Mouse (Mus musculus) thymus, postnatal 36 days (tissue): ENCODE measurements around the gene Olfr525.

Source experiments
- DNase-seq, 2 experiments: peaks; one replicate each; pipeline ENCODE4 v3.0.0; 2022; ENCODE audit warnings: mixed read lengths in 2 of 2

Olfr525 gene

DNA sequence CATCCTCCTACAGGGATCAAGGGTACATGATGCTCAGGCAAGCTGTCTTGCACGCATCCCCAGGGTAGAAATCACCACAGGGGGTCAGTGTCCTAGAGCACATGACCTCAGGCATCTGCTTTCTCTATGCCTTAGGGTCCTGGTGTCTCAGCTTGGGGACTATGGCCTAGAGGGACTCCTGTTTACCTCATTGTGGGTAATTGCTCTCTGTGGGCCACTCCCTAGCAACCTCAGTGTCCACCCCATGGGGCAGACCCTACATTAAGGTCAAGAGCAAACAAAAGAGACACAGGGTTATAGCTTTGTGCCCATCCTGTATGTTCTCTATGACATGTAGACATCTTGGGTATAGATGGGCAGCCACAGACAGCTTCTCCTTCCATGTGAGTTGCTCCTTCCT, at the start of gene Olfr525:
Olfr525 (plus strand) TSS at position 301 of the 400 bp plus-strand sequence.
- DNase-seq = no peak

DNA sequence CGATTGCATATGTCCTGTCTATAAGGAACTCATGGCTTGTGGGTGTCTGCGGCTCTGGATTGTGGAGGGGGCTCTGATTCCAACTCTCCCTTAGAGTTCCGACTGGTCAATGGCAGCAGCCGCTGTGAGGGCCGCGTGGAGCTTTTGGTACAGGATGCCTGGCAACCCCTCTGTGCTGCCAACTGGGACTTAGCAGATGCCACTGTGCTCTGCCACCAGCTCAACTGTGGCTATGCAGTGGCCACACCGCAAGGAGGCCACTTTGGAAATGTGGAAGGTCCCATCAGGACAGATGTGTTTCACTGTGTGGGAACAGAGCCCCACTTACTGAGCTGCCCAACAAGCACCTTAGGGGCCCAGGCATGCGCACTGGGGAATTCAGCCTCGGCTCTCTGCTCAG, 24.9 kb upstream of the Olfr525 start:
- no peak for DNase-seq

DNA sequence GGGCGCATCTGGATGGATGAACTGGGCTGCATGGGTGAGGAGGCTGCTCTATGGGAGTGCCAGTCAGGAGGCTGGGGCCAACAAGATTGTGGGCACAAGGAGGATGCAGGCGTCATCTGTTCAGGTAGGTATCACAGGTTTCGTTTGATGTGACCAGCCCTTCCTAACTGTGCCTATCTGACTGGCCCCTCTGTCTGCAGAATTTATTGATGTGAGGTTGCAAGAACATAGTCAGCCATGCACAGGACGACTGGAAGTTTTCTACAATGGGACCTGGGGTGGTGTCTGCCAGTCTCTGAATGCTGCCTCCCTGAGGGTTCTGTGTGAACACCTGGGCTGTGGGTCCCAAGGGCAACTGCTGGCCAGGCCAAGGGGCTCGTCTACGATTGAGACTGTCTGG, 23.8 kb upstream of the Olfr525 start:
- no peak for DNase-seq

DNA sequence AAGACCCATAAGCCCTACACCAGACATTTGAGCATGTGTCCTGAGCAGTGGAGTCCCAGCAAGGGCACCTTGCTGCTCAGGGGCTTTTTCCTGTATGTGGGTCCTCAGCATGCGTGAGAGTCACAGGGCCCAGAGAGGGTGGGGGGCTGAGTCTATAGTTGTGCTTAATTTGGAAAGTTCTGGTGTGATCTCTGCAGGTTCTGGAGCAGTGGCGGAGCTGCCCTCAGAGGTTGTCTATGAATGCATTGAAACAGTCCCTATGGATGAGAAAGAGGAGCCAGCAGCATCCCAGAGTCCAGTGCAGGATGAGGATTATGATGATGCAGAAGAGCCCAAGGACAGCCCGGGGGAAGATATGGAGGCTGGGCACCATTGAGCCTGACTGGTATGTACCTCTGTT, 21.2 kb upstream of the Olfr525 start:
- no peak for DNase-seq

DNA sequence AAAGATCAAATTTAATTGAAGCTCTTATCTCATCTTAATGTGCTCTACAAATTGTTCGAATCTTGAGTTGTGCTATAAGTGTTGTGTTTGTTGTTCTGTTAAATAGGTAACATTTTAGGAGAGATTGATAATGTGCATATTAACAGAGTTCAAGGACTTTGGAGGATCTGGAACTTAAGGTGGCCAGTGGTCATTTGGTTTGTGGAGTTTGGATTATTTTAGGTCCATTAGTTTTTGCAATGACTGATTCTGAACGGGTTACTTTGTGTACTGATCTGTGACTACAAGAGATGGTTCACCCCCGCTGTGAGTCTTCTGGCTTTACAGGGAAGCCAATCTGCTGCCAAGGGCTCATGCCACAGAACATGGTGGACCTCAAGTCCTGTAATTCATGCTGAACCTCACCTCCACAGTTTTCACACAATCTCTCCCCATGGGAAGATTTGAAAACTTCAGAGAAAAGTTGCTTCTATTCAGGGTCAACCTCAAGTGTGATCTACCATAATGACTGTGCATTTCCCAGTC, 735 bp upstream of the Olfr525 start:
- DNase-seq = no peak

DNA sequence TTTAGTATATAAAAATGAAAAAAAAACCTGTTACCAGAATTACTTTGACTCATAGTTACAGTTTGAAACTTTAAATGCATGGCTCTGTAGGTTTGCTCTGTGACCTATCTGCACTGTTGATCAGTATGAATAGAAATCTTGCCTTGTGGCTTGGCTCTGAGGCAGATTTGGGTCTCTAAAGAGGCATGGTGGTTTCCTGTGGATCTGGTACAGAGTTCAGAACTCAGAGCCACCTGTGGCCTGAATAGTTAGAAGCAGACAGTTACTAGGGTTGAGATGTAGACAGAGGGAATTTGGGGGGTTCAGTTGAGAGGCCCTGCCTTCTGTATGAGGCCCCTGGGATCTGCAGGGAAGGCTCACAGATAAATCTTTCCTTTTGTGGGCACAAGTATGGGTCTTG, 477 bp downstream of the Olfr525 start:
- peak; percentile 18 to 32 for DNase-seq

DNA sequence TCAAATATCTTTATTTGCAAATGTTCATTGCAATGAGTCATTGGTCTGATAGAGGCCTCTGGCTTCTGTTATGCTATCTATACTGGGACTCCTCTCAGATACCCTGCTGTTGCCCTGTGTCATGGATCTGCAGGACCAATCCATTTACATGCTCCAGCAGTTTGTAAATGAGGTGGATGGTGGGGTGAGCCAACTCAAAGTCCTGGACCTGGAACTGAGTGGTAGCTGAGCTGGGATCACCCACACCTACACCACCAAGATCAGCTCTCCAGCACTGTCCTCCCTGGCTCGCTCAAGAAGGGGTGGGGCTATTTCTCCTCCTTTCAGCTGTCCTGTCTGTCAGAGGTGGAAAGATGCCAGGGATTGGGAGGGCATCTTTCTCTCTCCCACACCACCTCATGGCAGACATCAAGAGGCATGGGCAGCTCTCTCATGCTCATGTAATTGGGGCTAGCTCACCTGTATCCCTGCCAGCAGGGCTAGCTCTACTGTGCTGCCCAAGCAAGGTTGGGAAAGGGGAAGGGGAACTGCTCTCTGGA, 9.2 kb downstream of the Olfr525 start:
- no peak for DNase-seq

DNA sequence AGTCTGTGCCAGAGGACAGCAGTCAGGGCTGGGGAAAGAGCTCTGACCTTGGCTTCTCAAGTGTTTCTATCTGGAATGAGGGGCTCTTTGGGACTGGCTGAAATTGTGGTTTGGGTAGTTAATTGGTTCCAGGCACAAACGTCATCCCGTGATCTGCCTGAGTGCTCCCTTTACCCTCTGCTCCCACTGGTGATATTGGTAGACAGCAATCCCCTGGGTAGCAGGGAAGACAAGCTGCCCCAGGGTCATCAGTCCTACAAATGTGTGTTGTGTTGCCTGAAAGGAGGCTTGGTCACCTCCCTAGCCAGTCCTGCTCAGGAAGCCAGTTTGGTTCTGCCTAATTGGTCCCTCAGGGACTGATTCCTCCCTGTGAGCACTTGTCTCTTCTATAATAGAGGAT, 13.1 kb downstream of the Olfr525 start, which contains the start of gene Olfr527:
Olfr527 (plus strand) TSS at position 301 of the 400 bp plus-strand sequence.
- DNase-seq = no peak

DNA sequence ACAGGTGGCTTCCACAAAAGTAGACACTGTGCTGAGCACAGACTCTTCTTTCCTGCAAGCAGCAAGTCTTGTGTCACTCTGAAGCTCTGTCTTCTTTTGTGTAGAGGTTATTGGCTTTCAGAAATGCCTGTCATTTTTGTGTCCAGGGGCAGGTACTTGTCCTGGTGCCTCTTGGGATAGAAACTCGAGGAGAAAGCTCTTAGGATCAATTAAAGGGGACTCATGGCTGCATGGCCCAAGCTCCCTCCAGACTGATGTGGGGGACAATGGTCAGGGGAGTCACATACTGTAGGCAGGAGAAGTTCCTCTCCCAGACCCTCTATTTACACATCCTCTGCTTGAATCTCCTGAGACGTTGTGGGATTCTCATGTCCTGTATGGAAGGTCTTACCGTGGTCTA, 40.9 kb downstream of the Olfr525 start, which contains the start of gene Olfr60:
Olfr60 (minus strand) TSS at position 101 of the 400 bp plus-strand sequence.
- no peak for DNase-seq

DNA sequence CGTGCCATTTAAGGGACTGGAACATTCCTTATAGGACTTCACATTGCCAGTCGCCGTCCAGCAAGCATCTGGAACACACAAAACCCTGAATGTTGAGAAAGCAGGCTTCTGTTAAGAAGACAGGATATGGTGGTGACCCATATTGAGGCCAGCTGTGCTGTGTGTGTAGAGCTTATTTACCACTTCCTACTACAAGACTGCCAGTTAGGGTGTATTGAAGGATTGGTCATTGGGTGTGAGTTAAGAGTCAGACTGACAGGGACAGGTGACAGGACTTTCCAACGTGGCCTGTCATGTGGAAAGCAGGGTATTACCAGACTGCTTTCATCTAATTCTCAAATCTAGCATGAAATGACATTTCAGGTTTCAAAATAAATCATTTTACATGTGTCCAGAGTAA, 53.6 kb downstream of the Olfr525 start:
- DNase-seq = peak in 1 of 2 experiments; percentile 21

DNA sequence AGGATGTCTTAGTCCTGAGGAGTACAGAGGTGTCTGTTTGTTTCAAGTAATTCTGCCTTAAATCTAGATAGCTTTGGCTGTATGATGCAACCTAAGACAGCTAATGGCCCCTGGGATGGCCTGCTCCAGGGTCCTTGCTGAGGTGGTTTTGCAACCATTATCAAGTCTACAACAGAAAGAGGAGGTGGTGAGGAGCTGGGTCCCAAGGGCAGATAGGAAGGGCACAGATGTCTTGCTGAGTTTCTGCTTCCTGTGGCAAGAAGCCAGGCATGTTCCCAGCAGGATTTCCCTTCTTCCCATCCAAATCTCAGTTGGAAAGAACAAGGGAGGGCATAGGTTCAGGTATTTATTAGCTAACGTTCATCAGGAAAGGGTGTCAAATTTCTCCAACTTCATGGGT, 55.6 kb downstream of the Olfr525 start, which contains the start of gene Olfr530:
Olfr530 (minus strand) TSS at position 101 of the 400 bp plus-strand sequence.
- no peak for DNase-seq

DNA sequence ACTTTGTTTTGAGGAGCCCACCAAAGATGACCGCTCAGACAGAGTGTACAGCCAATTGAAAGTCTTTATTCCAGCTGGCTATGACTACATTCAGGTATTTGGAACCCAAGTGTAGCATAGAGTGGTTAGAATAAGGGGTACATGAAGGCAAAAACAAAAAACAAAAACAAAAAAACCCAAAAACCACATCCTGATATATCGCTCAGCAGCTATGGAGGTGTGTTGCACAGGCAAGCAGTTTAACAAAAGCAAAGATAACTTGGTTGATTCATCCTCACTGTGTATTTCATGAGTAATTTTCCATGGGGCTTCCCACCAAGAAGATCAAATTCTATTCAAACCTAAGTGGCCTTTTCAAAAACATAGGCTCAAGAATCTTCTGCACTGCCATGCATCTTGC, 56.3 kb downstream of the Olfr525 start:
- no peak for DNase-seq
